Comparison of ENCODE assay signal across 9 mouse cellular contexts in the genomic region with DNA sequence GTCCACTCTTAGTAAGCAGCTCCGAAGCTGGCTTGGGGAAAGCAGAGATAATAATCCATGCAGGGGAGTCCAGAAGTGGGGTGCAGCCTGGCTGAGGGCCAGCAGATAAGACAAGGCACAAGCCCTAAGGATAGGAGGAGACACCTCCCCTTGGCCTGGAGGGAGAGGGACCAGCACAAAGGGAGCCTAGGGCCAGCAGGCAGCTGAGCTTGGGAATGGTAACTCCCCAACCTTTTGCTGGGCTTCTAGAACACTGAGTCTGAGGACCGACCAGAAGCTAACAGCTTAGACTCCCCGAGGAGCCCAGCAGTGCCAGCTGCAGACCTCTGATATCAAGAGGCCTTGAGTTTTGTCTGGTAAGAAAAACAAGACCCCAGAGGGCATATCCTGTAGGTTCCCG.
A peak's percentile ranks its signal among the peaks of the same experiment; 100 is the strongest.
DNase-seq lines count a peak whose midpoint lies in the region; ATAC-seq and TF ChIP-seq lines count a peak whose summit lies in the region.
"Had no signal": no experiment of that assay in that cellular context is flagged by ENCODE, and none has a peak within 500 bp of the region (broad histone marks: within the 10 kb centered on the region; RNA-seq: fewer than 3 reads in every experiment).

No protein-coding gene starts in this region.

- no peak overlapping the region for H3K4me2 ChIP-seq in hindbrain, embryonic 13.5 days

- H3K36me3 ChIP-seq in thymus, adult 2 months (ENCODE audit: control insufficient read depth, insufficient read depth, low read length) = no peaks in the 10 kb centered on the region
- H3K36me3 ChIP-seq in hindbrain, embryonic 13.5 days = no peaks in the 10 kb centered on the region

- H3K27me3 ChIP-seq in thymus, adult 2 months (ENCODE audit: control insufficient read depth, insufficient read depth, low read length) = no peaks in the 10 kb centered on the region
- H3K27me3 ChIP-seq in hindbrain, embryonic 13.5 days = no peaks in the 10 kb centered on the region; the same call in 1 of the 2 replicates

- H3K4me1 ChIP-seq in thymus, adult 2 months (replicated peaks; ENCODE audit: control insufficient read depth, insufficient read depth, low read length) = peaks cover 18% of the 10 kb centered on the region
- H3K4me1 ChIP-seq in hindbrain, embryonic 13.5 days (replicated peaks) = peaks cover 96% of the 10 kb centered on the region

- H3K9me3 ChIP-seq in hindbrain, embryonic 13.5 days = no peaks in the 10 kb centered on the region

- ATAC-seq in hindbrain, embryonic 13.5 days (ENCODE audit: low FRiP score) = no peak
- ATAC-seq in megakaryocyte progenitor cell, adult 5-6 weeks (replicated peaks; ENCODE audit: poor library complexity) = peak; percentile 47
- ATAC-seq in granulocyte monocyte progenitor cell, adult 5-6 weeks (replicated peaks; ENCODE audit: poor library complexity, severe bottlenecking) = no peak

- H3K27ac ChIP-seq in thymus, adult 2 months (ENCODE audit: control insufficient read depth, insufficient read depth, low read length) = no peak overlapping the region
- H3K27ac ChIP-seq in hindbrain, embryonic 13.5 days = peak overlapping the region; percentile 89

- WGBS in thymus, adult 2 months = 4% methylated on average over 4 of the region's 4 CpGs
- WGBS in hindbrain, embryonic 13.5 days = 25% methylated on average over 4 of the region's 4 CpGs

- 0 out of 2 replicates have a peak overlapping the region, but pooled peaks have one; percentile 25 for H3K9ac ChIP-seq in hindbrain, embryonic 13.5 days

- H3K4me3 ChIP-seq in thymus, adult 2 months (ENCODE audit: control insufficient read depth, insufficient read depth, low read length) = no peak overlapping the region
- H3K4me3 ChIP-seq in hindbrain, embryonic 13.5 days = no peak overlapping the region

- DNase-seq in thymus, postnatal 14 days = peak; percentile 35
- DNase-seq in thymus, adult 2 months = no peak
- DNase-seq in adrenal gland, postnatal 4 days (ENCODE audit: low spot score in 2 of 2) = no peak
- DNase-seq in kidney, postnatal 4 days = no peak
- DNase-seq: heart, adult 11 months; kidney, adult 8-10 months had no signal

- no peak for TF ChIP-seq POLR2A in thymus, adult 2 months (IDR thresholded peaks at IDR 0.05; ENCODE audit: control insufficient read depth, extremely low read depth, insufficient read depth, low read length, poor library complexity)

- no peak for TF ChIP-seq CTCF in thymus, adult 2 months (IDR thresholded peaks at IDR 0.05; ENCODE audit: borderline replicate concordance, control insufficient read depth, extremely low read depth, insufficient read depth, low read length, poor library complexity)
